ENCODE assay signal across 11 mouse cellular contexts in genomic region chr4:97581314-97582063, GRCm38 (mm10).
A peak's percentile ranks its signal among the peaks of the same experiment; 100 is the strongest.
DNase-seq lines count a peak whose midpoint lies in the region; ATAC-seq lines count a peak whose summit lies in the region.
"Had no signal": no experiment of that assay in that cellular context is flagged by ENCODE, and none has a peak within 500 bp of the region (broad histone marks: within the 10 kb centered on the region; RNA-seq: fewer than 3 reads in every experiment).

No protein-coding gene starts in this region.

- H3K4me2 ChIP-seq in hindbrain, embryonic 16.5 days (ENCODE audit: low read length) = peak overlapping the region; percentile 52
- H3K4me2 ChIP-seq: kidney, embryonic 15.5 days; limb, embryonic 15.5 days had no signal

- H3K27ac ChIP-seq in forebrain, embryonic 10.5 days = peak overlapping the region; percentile 87
- peak overlapping the region; percentile 78 for H3K27ac ChIP-seq in hindbrain, embryonic 16.5 days (ENCODE audit: low read depth, low read length)
- H3K27ac ChIP-seq: kidney, embryonic 15.5 days; limb, embryonic 15.5 days had no signal

- H3K36me3 ChIP-seq in forebrain, embryonic 10.5 days (replicated peaks) = no peaks in the 10 kb centered on the region
- no peaks in the 10 kb centered on the region for H3K36me3 ChIP-seq in hindbrain, embryonic 16.5 days (ENCODE audit: control insufficient read depth, insufficient read depth, low read length)
- H3K36me3 ChIP-seq: kidney, embryonic 15.5 days; limb, embryonic 15.5 days had no signal

- WGBS in forebrain, embryonic 10.5 days = 56% methylated on average over 12 of the region's 12 CpGs
- WGBS in hindbrain, embryonic 16.5 days = 32% methylated on average over 12 of the region's 12 CpGs

- peak; percentile 74 for DNase-seq in left cerebral cortex, postnatal 4 days
- no peak for DNase-seq in left cerebral cortex, adult 9 months (ENCODE audit: low spot score in 2 of 2)
- DNase-seq in forebrain, embryonic 10.5 days (ENCODE audit: extremely low spot score, low spot score) = peak; percentile 19
- peak; percentile 72 for DNase-seq in retina, postnatal 1 day
- no peak for DNase-seq in adrenal gland, postnatal 10 days
- no peak for DNase-seq in kidney, adult 8-10 months
- DNase-seq: lung, postnatal 36 days; thymus, adult 2 months had no signal

- peaks cover 94% of the 10 kb centered on the region for H3K4me1 ChIP-seq in forebrain, embryonic 10.5 days
- no peaks in the 10 kb centered on the region for H3K4me1 ChIP-seq in hindbrain, embryonic 16.5 days (ENCODE audit: control insufficient read depth, insufficient read depth, low read depth, low read length)

- peak overlapping the region; percentile 48 for H3K4me3 ChIP-seq in forebrain, embryonic 10.5 days
- H3K4me3 ChIP-seq in hindbrain, embryonic 16.5 days (ENCODE audit: low read length) = peak overlapping the region; percentile 35
- H3K4me3 ChIP-seq: kidney, embryonic 15.5 days; limb, embryonic 15.5 days had no signal

- H3K9me3 ChIP-seq in forebrain, embryonic 10.5 days = no peaks in the 10 kb centered on the region
- H3K9me3 ChIP-seq in hindbrain, embryonic 16.5 days (ENCODE audit: control insufficient read depth, low read length) = no peaks in the 10 kb centered on the region
- H3K9me3 ChIP-seq: kidney, embryonic 15.5 days; limb, embryonic 15.5 days had no signal

- no peaks in the 10 kb centered on the region for H3K27me3 ChIP-seq in forebrain, embryonic 10.5 days (ENCODE audit: poor library complexity, severe bottlenecking)
- H3K27me3 ChIP-seq in hindbrain, embryonic 16.5 days (replicated peaks; ENCODE audit: control insufficient read depth, insufficient read depth, low read length) = no peaks in the 10 kb centered on the region
- H3K27me3 ChIP-seq: kidney, embryonic 15.5 days had no signal

- intact Hi-C loops in left cerebral cortex, postnatal 4 days (cut with DNase I) = loop anchor here (5.0 kb wide), 1 partner anchor 166 kb away; no protein-coding TSS in a partner anchor

- H3K9ac ChIP-seq in hindbrain, embryonic 16.5 days (ENCODE audit: low read depth, low read length) = peak overlapping the region; percentile 41; the same call in 1 of the 2 replicates
- H3K9ac ChIP-seq: kidney, embryonic 15.5 days; limb, embryonic 15.5 days had no signal

- peak; percentile 48 for ATAC-seq in hindbrain, embryonic 16.5 days

Comparison
In these comparisons a context has a peak if more than half of its experiments do, and no peak if none do; other contexts are left out.
1. DNase-seq: peak in left cerebral cortex, postnatal 4 days (single experiment), forebrain, embryonic 10.5 days (single experiment) and retina, postnatal 1 day (single experiment); none in left cerebral cortex, adult 9 months (0 of 2), adrenal gland, postnatal 10 days (single experiment) and kidney, adult 8-10 months (0 of 2).